Mouse (Mus musculus): ENCODE results near the gene Cog6. TPM values are rescaled to one million over a fixed set of nuclear protein-coding genes. Genes with fewer than 3 reads are reported as not detected.

Gene Cog6
- total RNA-seq, 1 experiment, result 18.0 TPM

DNA sequence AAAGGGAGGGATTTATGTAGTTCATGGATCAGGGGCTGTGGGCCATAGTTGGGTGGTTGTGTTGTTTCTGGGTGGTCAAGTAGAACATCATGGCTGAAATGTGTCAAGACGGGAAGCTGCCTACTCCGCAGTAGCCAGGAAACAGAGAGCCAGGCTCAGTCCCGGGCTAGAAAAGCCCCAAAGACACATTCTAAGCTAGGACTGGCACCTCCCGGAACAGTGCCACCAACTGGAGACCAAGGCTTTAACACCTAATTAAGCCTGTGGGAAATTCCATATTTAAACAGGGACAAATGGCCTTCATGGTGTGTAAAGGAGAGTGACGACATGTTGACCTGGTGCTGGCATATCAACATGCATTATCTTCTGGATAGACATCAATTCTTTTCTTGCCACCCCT, 50.0 kb downstream of the Cog6 start:
- H3K9me3 ChIP-seq (ENCODE audit: control insufficient read depth, insufficient read depth, low read depth, low read length), result no peaks in the 10 kb centered on the region
- no peaks in the 10 kb centered on the region for H3K36me3 ChIP-seq (ENCODE audit: control insufficient read depth, insufficient read depth, low read length, poor library complexity, severe bottlenecking)
- no peak overlapping the region for H3K9ac ChIP-seq (ENCODE audit: insufficient read depth, low read depth, low read length, poor library complexity, severe bottlenecking)
- TF ChIP-seq ZNF384 (IDR thresholded peaks at IDR 0.05; ENCODE audit: low read depth, low read length), result no peak
- TF ChIP-seq ZC3H11A (IDR thresholded peaks at IDR 0.05; ENCODE audit: borderline replicate concordance, low read depth, low read length), result no peak
- TF ChIP-seq MAFK (IDR thresholded peaks at IDR 0.05; ENCODE audit: insufficient read depth, low read depth, low read length), result no peak
- no peak for TF ChIP-seq CHD2 (IDR thresholded peaks at IDR 0.05; ENCODE audit: low read depth, low read length)
- no peak for TF ChIP-seq HCFC1 (IDR thresholded peaks at IDR 0.05; ENCODE audit: borderline replicate concordance, insufficient read depth, low read length)
- no peak overlapping the region for H3K27ac ChIP-seq (ENCODE audit: insufficient read depth, low read depth, low read length, poor library complexity, severe bottlenecking)
- no peaks in the 10 kb centered on the region for H3K4me1 ChIP-seq (ENCODE audit: control insufficient read depth in 2 of 2, insufficient read depth in 2 of 2, low read length in 2 of 2, poor library complexity in 1 of 2)
- DNase-seq (ENCODE audit: low read depth, low spot score), result no peak
- no peak overlapping the region for H3K4me3 ChIP-seq (ENCODE audit: insufficient read depth in 1 of 2, low read depth in 1 of 2, low read length in 2 of 2, poor library complexity in 1 of 2, severe bottlenecking in 1 of 2)
- in situ Hi-C loops (cut with MboI; ENCODE audit: low sequenced_read_pairs in 2 of 2, unreplicated experiment in 2 of 2), result no loop called here

DNA sequence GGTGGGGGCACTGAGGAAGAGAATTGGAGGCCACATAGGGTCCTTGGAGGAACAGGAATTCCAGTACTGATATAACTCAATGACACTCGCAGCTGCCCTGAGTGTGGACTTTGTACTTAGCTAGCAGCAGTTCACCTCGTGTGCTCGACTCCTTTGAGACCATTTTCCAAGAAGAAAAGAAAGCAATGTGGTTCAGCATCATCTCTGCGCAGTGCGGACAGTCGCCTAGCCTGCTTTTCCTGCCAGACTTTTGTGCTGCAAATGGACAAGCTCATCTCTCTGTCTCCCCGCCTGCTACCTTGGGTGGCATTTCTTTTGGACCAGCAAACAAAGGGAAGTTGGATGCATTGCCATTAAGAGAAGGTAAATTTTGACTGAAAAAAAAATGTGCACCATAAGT, 52.8 kb downstream of the Cog6 start:
- Histone ChIP-seq H3K4me3 (ENCODE audit: insufficient read depth in 1 of 2, low read depth in 1 of 2, low read length in 2 of 2, poor library complexity in 1 of 2, severe bottlenecking in 1 of 2) (no peak overlapping the region), H3K9ac (ENCODE audit: insufficient read depth, low read depth, low read length, poor library complexity, severe bottlenecking) (no peak overlapping the region), H3K27ac (ENCODE audit: insufficient read depth, low read depth, low read length, poor library complexity, severe bottlenecking) (no peak overlapping the region), H3K9me3 (ENCODE audit: control insufficient read depth, insufficient read depth, low read depth, low read length) (no peaks in the 10 kb centered on the region), H3K4me1 (ENCODE audit: control insufficient read depth in 2 of 2, insufficient read depth in 2 of 2, low read length in 2 of 2, poor library complexity in 1 of 2) (no peaks in the 10 kb centered on the region), H3K36me3 (ENCODE audit: control insufficient read depth, insufficient read depth, low read length, poor library complexity, severe bottlenecking) (no peaks in the 10 kb centered on the region)
- TF ChIP-seq CHD2 (IDR thresholded peaks at IDR 0.05; ENCODE audit: low read depth, low read length) (no peak), MAFK (IDR thresholded peaks at IDR 0.05; ENCODE audit: insufficient read depth, low read depth, low read length) (no peak), HCFC1 (IDR thresholded peaks at IDR 0.05; ENCODE audit: borderline replicate concordance, insufficient read depth, low read length) (no peak), ZNF384 (IDR thresholded peaks at IDR 0.05; ENCODE audit: low read depth, low read length) (no peak)
- no peak for DNase-seq (ENCODE audit: low read depth, low spot score)
- in situ Hi-C loops (cut with MboI; ENCODE audit: low sequenced_read_pairs in 2 of 2, unreplicated experiment in 2 of 2), result no loop called here

DNA sequence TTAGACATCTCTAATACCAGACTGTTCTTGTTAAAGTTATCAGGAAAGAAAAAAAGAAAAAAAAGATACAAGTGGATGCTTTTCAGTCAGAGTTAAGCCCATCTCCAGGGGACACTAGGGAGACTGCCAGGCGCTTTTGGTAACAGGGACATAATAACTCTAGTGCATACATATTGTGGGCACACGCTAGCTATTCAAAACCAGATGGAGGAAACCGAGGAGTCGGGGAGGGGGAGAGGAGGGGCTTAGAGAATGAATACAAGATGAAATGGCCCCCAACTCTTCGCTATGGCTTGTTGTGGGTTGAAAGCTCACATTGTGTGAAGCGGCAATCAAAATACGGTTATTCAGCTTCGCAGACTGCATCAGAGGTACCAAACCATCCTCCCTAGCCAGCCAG, 53.6 kb downstream of the Cog6 start:
- Histone ChIP-seq H3K27ac (ENCODE audit: insufficient read depth, low read depth, low read length, poor library complexity, severe bottlenecking) (no peak overlapping the region), H3K4me1 (ENCODE audit: control insufficient read depth in 2 of 2, insufficient read depth in 2 of 2, low read length in 2 of 2, poor library complexity in 1 of 2) (no peaks in the 10 kb centered on the region), H3K4me3 (ENCODE audit: insufficient read depth in 1 of 2, low read depth in 1 of 2, low read length in 2 of 2, poor library complexity in 1 of 2, severe bottlenecking in 1 of 2) (no peak overlapping the region), H3K9ac (ENCODE audit: insufficient read depth, low read depth, low read length, poor library complexity, severe bottlenecking) (no peak overlapping the region), H3K36me3 (ENCODE audit: control insufficient read depth, insufficient read depth, low read length, poor library complexity, severe bottlenecking) (no peaks in the 10 kb centered on the region), H3K9me3 (ENCODE audit: control insufficient read depth, insufficient read depth, low read depth, low read length) (no peaks in the 10 kb centered on the region)
- in situ Hi-C loops (cut with MboI; ENCODE audit: low sequenced_read_pairs in 2 of 2, unreplicated experiment in 2 of 2), result no loop called here
- no peak for TF ChIP-seq HCFC1 (IDR thresholded peaks at IDR 0.05; ENCODE audit: borderline replicate concordance, insufficient read depth, low read length)
- no peak for TF ChIP-seq MAFK (IDR thresholded peaks at IDR 0.05; ENCODE audit: insufficient read depth, low read depth, low read length)
- no peak for TF ChIP-seq ZC3H11A (IDR thresholded peaks at IDR 0.05; ENCODE audit: borderline replicate concordance, low read depth, low read length)
- no peak for TF ChIP-seq ZNF384 (IDR thresholded peaks at IDR 0.05; ENCODE audit: low read depth, low read length)
- TF ChIP-seq CHD2 (IDR thresholded peaks at IDR 0.05; ENCODE audit: low read depth, low read length), result no peak
- DNase-seq (ENCODE audit: low read depth, low spot score), result no peak

DNA sequence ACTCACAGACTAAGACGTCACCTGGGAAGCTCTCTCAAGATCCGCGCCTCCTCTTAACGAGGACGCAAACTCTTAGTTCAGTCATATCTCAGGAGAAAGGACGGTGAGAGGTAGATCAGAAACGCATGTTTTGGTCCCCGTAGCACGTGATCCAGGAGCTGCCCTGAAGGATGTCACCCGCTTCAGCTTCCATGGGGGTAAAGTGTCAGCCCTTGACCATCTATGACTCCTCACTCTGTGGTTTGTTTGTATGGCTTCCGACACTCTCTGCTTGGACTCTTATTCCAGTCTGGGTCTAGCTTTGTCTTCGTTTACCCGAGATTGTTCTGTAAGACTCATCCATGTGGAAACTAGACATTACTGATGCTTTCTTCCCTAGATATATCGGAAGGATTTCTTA, 54.6 kb downstream of the Cog6 start:
- TF ChIP-seq HCFC1 (IDR thresholded peaks at IDR 0.05; ENCODE audit: borderline replicate concordance, insufficient read depth, low read length) (no peak), ZC3H11A (IDR thresholded peaks at IDR 0.05; ENCODE audit: borderline replicate concordance, low read depth, low read length) (no peak), CHD2 (IDR thresholded peaks at IDR 0.05; ENCODE audit: low read depth, low read length) (no peak), MAFK (IDR thresholded peaks at IDR 0.05; ENCODE audit: insufficient read depth, low read depth, low read length) (no peak), ZNF384 (IDR thresholded peaks at IDR 0.05; ENCODE audit: low read depth, low read length) (no peak)

DNA sequence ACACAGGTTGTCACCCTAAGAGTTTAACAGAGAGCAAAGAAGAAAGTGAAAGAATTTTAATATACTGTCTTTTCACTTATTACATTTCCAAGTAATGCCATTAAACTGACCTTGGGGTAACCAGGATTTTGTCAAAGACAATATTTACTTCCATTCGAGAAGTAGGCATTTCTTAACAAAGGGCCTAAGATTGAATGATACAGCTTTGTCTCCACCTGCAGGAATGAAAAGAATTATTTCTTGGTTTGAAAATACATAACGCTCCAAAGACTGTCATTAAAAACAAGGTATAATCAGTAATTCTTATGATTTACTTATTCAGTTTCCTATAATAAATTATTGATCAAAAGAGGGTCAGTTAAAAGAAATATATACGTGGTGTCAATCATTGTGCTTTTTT, 55.4 kb downstream of the Cog6 start:
- H3K9me3 ChIP-seq (ENCODE audit: control insufficient read depth, insufficient read depth, low read depth, low read length), result no peaks in the 10 kb centered on the region
- no peak overlapping the region for H3K27ac ChIP-seq (ENCODE audit: insufficient read depth, low read depth, low read length, poor library complexity, severe bottlenecking)
- H3K4me1 ChIP-seq (ENCODE audit: control insufficient read depth in 2 of 2, insufficient read depth in 2 of 2, low read length in 2 of 2, poor library complexity in 1 of 2), result no peaks in the 10 kb centered on the region
- in situ Hi-C loops (cut with MboI; ENCODE audit: low sequenced_read_pairs in 2 of 2, unreplicated experiment in 2 of 2), result no loop called here
- no peak overlapping the region for H3K4me3 ChIP-seq (ENCODE audit: insufficient read depth in 1 of 2, low read depth in 1 of 2, low read length in 2 of 2, poor library complexity in 1 of 2, severe bottlenecking in 1 of 2)
- H3K36me3 ChIP-seq (ENCODE audit: control insufficient read depth, insufficient read depth, low read length, poor library complexity, severe bottlenecking), result no peaks in the 10 kb centered on the region
- no peak overlapping the region for H3K9ac ChIP-seq (ENCODE audit: insufficient read depth, low read depth, low read length, poor library complexity, severe bottlenecking)
- no peak for DNase-seq (ENCODE audit: low read depth, low spot score)
- TF ChIP-seq HCFC1 (IDR thresholded peaks at IDR 0.05; ENCODE audit: borderline replicate concordance, insufficient read depth, low read length) (no peak), MAFK (IDR thresholded peaks at IDR 0.05; ENCODE audit: insufficient read depth, low read depth, low read length) (no peak), CHD2 (IDR thresholded peaks at IDR 0.05; ENCODE audit: low read depth, low read length) (no peak), ZC3H11A (IDR thresholded peaks at IDR 0.05; ENCODE audit: borderline replicate concordance, low read depth, low read length) (no peak), ZNF384 (IDR thresholded peaks at IDR 0.05; ENCODE audit: low read depth, low read length) (no peak)

More for the DNA sequence above, 54.6 kb downstream of the Cog6 start:
- DNase-seq (ENCODE audit: low read depth, low spot score), result no peak
- Histone ChIP-seq H3K4me3 (ENCODE audit: insufficient read depth in 1 of 2, low read depth in 1 of 2, low read length in 2 of 2, poor library complexity in 1 of 2, severe bottlenecking in 1 of 2) (no peak overlapping the region), H3K9ac (ENCODE audit: insufficient read depth, low read depth, low read length, poor library complexity, severe bottlenecking) (no peak overlapping the region), H3K27ac (ENCODE audit: insufficient read depth, low read depth, low read length, poor library complexity, severe bottlenecking) (no peak overlapping the region), H3K4me1 (ENCODE audit: control insufficient read depth in 2 of 2, insufficient read depth in 2 of 2, low read length in 2 of 2, poor library complexity in 1 of 2) (no peaks in the 10 kb centered on the region), H3K9me3 (ENCODE audit: control insufficient read depth, insufficient read depth, low read depth, low read length) (no peaks in the 10 kb centered on the region), H3K36me3 (ENCODE audit: control insufficient read depth, insufficient read depth, low read length, poor library complexity, severe bottlenecking) (no peaks in the 10 kb centered on the region)
- in situ Hi-C loops (cut with MboI; ENCODE audit: low sequenced_read_pairs in 2 of 2, unreplicated experiment in 2 of 2), result no loop called here

Measured in ES-E14 (cell line).